Mouse (Mus musculus): ENCODE results near the gene Rgl2. TPM values are rescaled to one million over a fixed set of nuclear protein-coding genes. Genes with fewer than 3 reads are reported as not detected.
"Not testable (repeated sequence)": the region's sequence is repeated elsewhere in the genome, so short reads cannot be mapped to it uniquely, and the experiment has no call there.

The Rgl2 gene
- total and polyA plus RNA-seq, 2 experiments, result 9.8 to 27.7 TPM

- Histone ChIP-seq H3K79me2 (ENCODE audit: control insufficient read depth, insufficient read depth, low read length) (peaks cover 3% of the 10 kb centered on the region; the same call in 1 of the 2 replicates), H3K9ac (ENCODE audit: low read depth, low read length) (no peak overlapping the region), H3K4me1 (ENCODE audit: control insufficient read depth, insufficient read depth, low read length) (peaks cover 17% of the 10 kb centered on the region), H3K27me3 (ENCODE audit: control insufficient read depth, insufficient read depth, low read length) (no peaks in the 10 kb centered on the region), H3K4me3 (ENCODE audit: insufficient read depth, low read depth, low read length) (no peak overlapping the region), H3K36me3 (ENCODE audit: control insufficient read depth, insufficient read depth, low read length) (no peaks in the 10 kb centered on the region), H3K27ac (replicated peaks; ENCODE audit: insufficient read depth, low read depth, low read length) (peak overlapping the region; percentile 69)
- peak; percentile 71 for DNase-seq (ENCODE audit: extremely low read depth, low read depth, low spot score)
- TF ChIP-seq CTCF (IDR thresholded peaks at IDR 0.05; ENCODE audit: low read depth, low read length) (no peak), POLR2A (IDR thresholded peaks at IDR 0.05; ENCODE audit: extremely low read depth, insufficient read depth, low read length) (no peak)
- 64% methylated on average over 19 of the region's 19 CpGs for WGBS
Observed at GRCm38 (mm10) chr17:33980181-33981035, 51.1 kb downstream of the Rgl2 start.

- not testable (repeated sequence) for H3K36me3 ChIP-seq (ENCODE audit: control insufficient read depth, insufficient read depth, low read length); H3K27me3 ChIP-seq (ENCODE audit: control insufficient read depth, insufficient read depth, low read length); H3K79me2 ChIP-seq (ENCODE audit: control insufficient read depth, insufficient read depth, low read length)
- peak overlapping the region; percentile 69 for H3K27ac ChIP-seq (replicated peaks; ENCODE audit: insufficient read depth, low read depth, low read length)
- peak; percentile 92 for DNase-seq (ENCODE audit: extremely low read depth, low read depth, low spot score)
- peak overlapping the region; percentile 52 for H3K4me3 ChIP-seq (ENCODE audit: insufficient read depth, low read depth, low read length)
- WGBS, result under 1% methylated on average over 27 of the region's 27 CpGs
- TF ChIP-seq POLR2A (IDR thresholded peaks at IDR 0.05; ENCODE audit: extremely low read depth, insufficient read depth, low read length), result 0 out of 2 replicates have a peak, but pooled peaks have one; percentile 14
- peak; percentile 51 for TF ChIP-seq CTCF (IDR thresholded peaks at IDR 0.05; ENCODE audit: low read depth, low read length)
- H3K9ac ChIP-seq (ENCODE audit: low read depth, low read length), result peak overlapping the region; percentile 31
- H3K4me1 ChIP-seq (ENCODE audit: control insufficient read depth, insufficient read depth, low read length), result peaks cover 17% of the 10 kb centered on the region
Observed at GRCm38 (mm10) chr17:33981192-33981909, 52.0 kb downstream of the Rgl2 start.

- not testable (repeated sequence) for DNase-seq (ENCODE audit: extremely low read depth, low read depth, low spot score)
- peak; percentile 73 for TF ChIP-seq CTCF (IDR thresholded peaks at IDR 0.05; ENCODE audit: low read depth, low read length)
Observed at GRCm38 (mm10) chr17:33982136-33982535, 52.8 kb downstream of the Rgl2 start.

More at GRCm38 (mm10) chr17:33982136-33982535, 52.8 kb downstream of the Rgl2 start:
- WGBS, result 4% methylated on average over 8 of the region's 8 CpGs
- not testable (repeated sequence) for H3K4me3 ChIP-seq (ENCODE audit: insufficient read depth, low read depth, low read length); H3K79me2 ChIP-seq (ENCODE audit: control insufficient read depth, insufficient read depth, low read length); H3K27ac ChIP-seq (replicated peaks; ENCODE audit: insufficient read depth, low read depth, low read length); H3K27me3 ChIP-seq (ENCODE audit: control insufficient read depth, insufficient read depth, low read length); H3K9ac ChIP-seq (ENCODE audit: low read depth, low read length); H3K36me3 ChIP-seq (ENCODE audit: control insufficient read depth, insufficient read depth, low read length)
- H3K4me1 ChIP-seq (ENCODE audit: control insufficient read depth, insufficient read depth, low read length), result peaks cover 17% of the 10 kb centered on the region

Other genes starting within 250 kb of the Rgl2 start
- 49.9 and 53.7 TPM in 2 replicates for gene Hnrnpm, start 242.7 kb upstream of the Rgl2 start, total RNA-seq (2014; rRNA removed)
- gene Hnrnpm, start 242.7 kb upstream of the Rgl2 start, polyA plus RNA-seq (2012; rRNA removed), result 28.0 and 33.6 TPM in 2 replicates
- 65.1 and 71.2 TPM in 2 replicates for gene March2, start 210.9 kb upstream of the Rgl2 start, total RNA-seq (2014; rRNA removed)
- 92.3 and 94.0 TPM in 2 replicates for gene March2, start 210.9 kb upstream of the Rgl2 start, polyA plus RNA-seq (2012; rRNA removed)
- gene Rab11b, start 169.0 kb upstream of the Rgl2 start, total RNA-seq (2014; rRNA removed), result 23.3 and 45.2 TPM in 2 replicates
- gene Rab11b, start 169.0 kb upstream of the Rgl2 start, polyA plus RNA-seq (2012; rRNA removed), result 168 and 177 TPM in 2 replicates
- gene Angptl4, start 147.7 kb upstream of the Rgl2 start, total RNA-seq (2014; rRNA removed), result 129 and 142 TPM in 2 replicates
- gene Angptl4, start 147.7 kb upstream of the Rgl2 start, polyA plus RNA-seq (2012; rRNA removed), result 28.1 and 49.5 TPM in 2 replicates
- gene Kank3, start 119.0 kb upstream of the Rgl2 start, total RNA-seq (2014; rRNA removed), result 6.0 and 7.3 TPM in 2 replicates
- gene Kank3, start 119.0 kb upstream of the Rgl2 start, polyA plus RNA-seq (2012; rRNA removed), result 9.5 and 13.4 TPM in 2 replicates
- 275 and 294 TPM in 2 replicates for gene Rps28, start 105.0 kb upstream of the Rgl2 start, total RNA-seq (2014; rRNA removed)
- 374 and 500 TPM in 2 replicates for gene Rps28, start 105.0 kb upstream of the Rgl2 start, polyA plus RNA-seq (2012; rRNA removed)
- gene Ndufa7, start 105.0 kb upstream of the Rgl2 start, total RNA-seq (2014; rRNA removed), result 214 and 217 TPM in 2 replicates
- gene Ndufa7, start 105.0 kb upstream of the Rgl2 start, polyA plus RNA-seq (2012; rRNA removed), result 372 and 457 TPM in 2 replicates
- gene Cd320, start 86.5 kb upstream of the Rgl2 start, total RNA-seq (2014; rRNA removed), result 7.1 and 7.5 TPM in 2 replicates
- gene Cd320, start 86.5 kb upstream of the Rgl2 start, polyA plus RNA-seq (2012; rRNA removed), result 13.0 and 16.9 TPM in 2 replicates
- gene Gm7029, start 55.7 kb upstream of the Rgl2 start, total RNA-seq (2014; rRNA removed), result not detected in 2 replicates
- not detected in 2 replicates for gene Gm7029, start 55.7 kb upstream of the Rgl2 start, polyA plus RNA-seq (2012; rRNA removed)
- 0.18 and 1.2 TPM in 2 replicates for gene Kifc1, start 38.9 kb upstream of the Rgl2 start, total RNA-seq (2014; rRNA removed)
- gene Kifc1, start 38.9 kb upstream of the Rgl2 start, polyA plus RNA-seq (2012; rRNA removed), result 0.20 and 0.31 TPM in 2 replicates
- not detected in 2 replicates for gene Platr17, start 24.4 kb upstream of the Rgl2 start, total RNA-seq (2014; rRNA removed)
- gene Platr17, start 24.4 kb upstream of the Rgl2 start, polyA plus RNA-seq (2012; rRNA removed), result 0.18 TPM in 1 of 2 replicates, not detected in the other
- gene Daxx, start 20.1 kb upstream of the Rgl2 start, total RNA-seq (2014; rRNA removed), result 8.3 and 10.2 TPM in 2 replicates
- gene Daxx, start 20.1 kb upstream of the Rgl2 start, polyA plus RNA-seq (2012; rRNA removed), result 15.8 and 30.8 TPM in 2 replicates
- gene Tapbp, start 13.6 kb upstream of the Rgl2 start, total RNA-seq (2014; rRNA removed), result 47.2 and 58.5 TPM in 2 replicates
- 95.4 and 105 TPM in 2 replicates for gene Tapbp, start 13.6 kb upstream of the Rgl2 start, polyA plus RNA-seq (2012; rRNA removed)
- 11.1 and 12.7 TPM in 2 replicates for gene Zbtb22, start 13.6 kb upstream of the Rgl2 start, total RNA-seq (2014; rRNA removed)
- 23.9 and 30.2 TPM in 2 replicates for gene Zbtb22, start 13.6 kb upstream of the Rgl2 start, polyA plus RNA-seq (2012; rRNA removed)
- gene Pfdn6, start 10.8 kb downstream of the Rgl2 start, total RNA-seq (2014; rRNA removed), result 37.9 and 40.8 TPM in 2 replicates
- 15.5 and 21.9 TPM in 2 replicates for gene Pfdn6, start 10.8 kb downstream of the Rgl2 start, polyA plus RNA-seq (2012; rRNA removed)
- gene Wdr46, start 11.1 kb downstream of the Rgl2 start, total RNA-seq (2014; rRNA removed), result 9.3 and 11.3 TPM in 2 replicates
- 13.2 and 16.4 TPM in 2 replicates for gene Wdr46, start 11.1 kb downstream of the Rgl2 start, polyA plus RNA-seq (2012; rRNA removed)
- gene B3galt4, start 21.9 kb downstream of the Rgl2 start, total RNA-seq (2014; rRNA removed), result 0.54 and 0.55 TPM in 2 replicates
- 0.68 and 0.97 TPM in 2 replicates for gene B3galt4, start 21.9 kb downstream of the Rgl2 start, polyA plus RNA-seq (2012; rRNA removed)
- gene Vps52, start 26.3 kb downstream of the Rgl2 start, total RNA-seq (2014; rRNA removed), result 10.5 and 10.9 TPM in 2 replicates
- gene Vps52, start 26.3 kb downstream of the Rgl2 start, polyA plus RNA-seq (2012; rRNA removed), result 31.1 and 40.6 TPM in 2 replicates
- 1,559 and 1,933 TPM in 2 replicates for gene Rps18, start 26.5 kb downstream of the Rgl2 start, total RNA-seq (2014; rRNA removed)
- 224 and 252 TPM in 2 replicates for gene Rps18, start 26.5 kb downstream of the Rgl2 start, polyA plus RNA-seq (2012; rRNA removed)
- 2,105 and 2,348 TPM in 2 replicates for gene H2-K1, start 70.8 kb downstream of the Rgl2 start, total RNA-seq (2014; rRNA removed)
- gene H2-K1, start 70.8 kb downstream of the Rgl2 start, polyA plus RNA-seq (2012; rRNA removed), result 4,310 and 5,575 TPM in 2 replicates
- 10.0 and 13.7 TPM in 2 replicates for gene Ring1, start 95.1 kb downstream of the Rgl2 start, total RNA-seq (2014; rRNA removed)
- 29.7 and 33.8 TPM in 2 replicates for gene Ring1, start 95.1 kb downstream of the Rgl2 start, polyA plus RNA-seq (2012; rRNA removed)
- gene H2-Ke6, start 98.5 kb downstream of the Rgl2 start, total RNA-seq (2014; rRNA removed), result 76.5 and 80.5 TPM in 2 replicates
- 162 and 167 TPM in 2 replicates for gene H2-Ke6, start 98.5 kb downstream of the Rgl2 start, polyA plus RNA-seq (2012; rRNA removed)
- 51.2 and 54.7 TPM in 2 replicates for gene Slc39a7, start 102.1 kb downstream of the Rgl2 start, total RNA-seq (2014; rRNA removed)
- gene Slc39a7, start 102.1 kb downstream of the Rgl2 start, polyA plus RNA-seq (2012; rRNA removed), result 98.0 and 115 TPM in 2 replicates
- gene Rxrb, start 102.3 kb downstream of the Rgl2 start, total RNA-seq (2014; rRNA removed), result 13.0 and 17.0 TPM in 2 replicates
- gene Rxrb, start 102.3 kb downstream of the Rgl2 start, polyA plus RNA-seq (2012; rRNA removed), result 40.3 and 46.5 TPM in 2 replicates
- gene Col11a2, start 109.9 kb downstream of the Rgl2 start, total RNA-seq (2014; rRNA removed), result 0.18 and 0.74 TPM in 2 replicates
- 0.20 and 0.23 TPM in 2 replicates for gene Col11a2, start 109.9 kb downstream of the Rgl2 start, polyA plus RNA-seq (2012; rRNA removed)
- 0.28 and 0.47 TPM in 2 replicates for gene H2-Oa, start 162.8 kb downstream of the Rgl2 start, total RNA-seq (2014; rRNA removed)
- gene H2-Oa, start 162.8 kb downstream of the Rgl2 start, polyA plus RNA-seq (2012; rRNA removed), result 0.76 and 1.4 TPM in 2 replicates
- 7.1 and 8.5 TPM in 2 replicates for gene H2-DMa, start 190.0 kb downstream of the Rgl2 start, total RNA-seq (2014; rRNA removed)
- 8.3 and 13.1 TPM in 2 replicates for gene H2-DMa, start 190.0 kb downstream of the Rgl2 start, polyA plus RNA-seq (2012; rRNA removed)
- gene Brd2, start 193.1 kb downstream of the Rgl2 start, total RNA-seq (2014; rRNA removed), result 39.0 and 53.2 TPM in 2 replicates
- 55.8 and 76.9 TPM in 2 replicates for gene Brd2, start 193.1 kb downstream of the Rgl2 start, polyA plus RNA-seq (2012; rRNA removed)
- gene H2-DMb2, start 213.8 kb downstream of the Rgl2 start, total RNA-seq (2014; rRNA removed), result 0.74 and 1.7 TPM in 2 replicates
- gene H2-DMb2, start 213.8 kb downstream of the Rgl2 start, polyA plus RNA-seq (2012; rRNA removed), result 1.1 and 3.1 TPM in 2 replicates
- 4.2 and 6.6 TPM in 2 replicates for gene H2-DMb1, start 223.5 kb downstream of the Rgl2 start, total RNA-seq (2014; rRNA removed)
- gene H2-DMb1, start 223.5 kb downstream of the Rgl2 start, polyA plus RNA-seq (2012; rRNA removed), result 8.3 and 14.5 TPM in 2 replicates